Mouse (Mus musculus) lung, adult 2 months (tissue): Measurements from ENCODE around the gene D3Ertd751e. TPM values are rescaled to one million over a fixed set of nuclear protein-coding genes. Genes with fewer than 3 reads are reported as not detected.
A peak's percentile ranks its signal among the peaks of the same experiment; 100 is the strongest.

Source experiments
- DNase-seq: peaks from one replicate; pipeline ENCODE4 v3.0.0; 2022
- H3K4me1 ChIP-seq: fragments of 200-500 bp; 2 replicates; pipeline ENCODE4 v1.6.1; 2011; ENCODE audit warnings: low read length; ENCODE audit not compliant: control insufficient read depth, insufficient read depth
- H3K4me3 ChIP-seq: fragments of 200-500 bp; replicated peaks from 2 replicates; pipeline ENCODE3; 2011; ENCODE audit warnings: low read depth, mild to moderate bottlenecking, control low read depth, low read length; ENCODE audit errors: extremely low read depth
- CTCF ChIP-seq: fragments of 200-500 bp; IDR thresholded peaks from 2 replicates; pipeline ENCODE4 v1.5.1; 2011; ENCODE audit warnings: mild to moderate bottlenecking, low read length, control low read depth; ENCODE audit not compliant: insufficient read depth
- POLR2A ChIP-seq: fragments of 200-500 bp; IDR thresholded peaks from 2 replicates; pipeline ENCODE4 v1.6.1; 2011; ENCODE audit warnings: low read depth, mild to moderate bottlenecking, control low read depth, low read length, borderline replicate concordance; ENCODE audit errors: extremely low read depth
- WGBS: fragments of 180-500 bp; shearing (Covaris S2); methylation state at CpG from one replicate; pipeline ENCODE4 v1.1.7; 2018; 5-methylcytosine and 5-hydroxymethylcytosine counted together
- polyA plus RNA-seq: library from polyadenylated mRNA; depleted of rRNA; stranded (reverse); fragments of >200 nt; gene quantifications from 2 replicates; pipeline ENCODE4 v1.2.3, GENCODE M21; 2012; rRNA removed

Gene D3Ertd751e
- polyA plus RNA-seq = 0.80 and 1.7 TPM in 2 replicates

GRCm38 (mm10) chr3:41742278-41742934, at the start of gene D3Ertd751e, which contains the start of gene Sclt1:
D3Ertd751e (plus strand) TSS chr3:41742611.
Sclt1 (minus strand) TSS chr3:41742514.
- H3K4me3 ChIP-seq = peak within 1 kb of the TSS; percentile 87
- WGBS = 1% methylated on average over 66 of the region's 66 CpGs
- DNase-seq = peak; percentile 96
- peak; percentile 84; the same call in 1 of the 2 replicates for TF ChIP-seq POLR2A
- TF ChIP-seq CTCF = no peak
- peaks cover 2% of the 10 kb centered on the region for H3K4me1 ChIP-seq

GRCm38 (mm10) chr3:41695681-41696080, 46.7 kb upstream of the D3Ertd751e start:
- Histone ChIP-seq H3K4me1 (no peaks in the 10 kb centered on the region), H3K4me3 (no peak overlapping the region)
- TF ChIP-seq CTCF = no peak
- TF ChIP-seq POLR2A = no peak
- 86% methylated on average over 1 of the region's 1 CpGs for WGBS
- DNase-seq = no peak

- under 1% methylated on average over 39 of the region's 39 CpGs for WGBS
- no peak for TF ChIP-seq POLR2A
- TF ChIP-seq CTCF = no peak
- peak; percentile 15 for DNase-seq
- H3K4me3 ChIP-seq = peak overlapping the region; percentile 87
- peaks cover 2% of the 10 kb centered on the region for H3K4me1 ChIP-seq
Observed at GRCm38 (mm10) chr3:41741601-41742277, 672 bp upstream of the D3Ertd751e start.

GRCm38 (mm10) chr3:41743436-41743835, 1.0 kb downstream of the D3Ertd751e start:
- Histone ChIP-seq H3K4me3 (no peak overlapping the region), H3K4me1 (peaks cover 2% of the 10 kb centered on the region)
- 29% methylated on average over 6 of the region's 6 CpGs for WGBS
- no peak for TF ChIP-seq CTCF
- no peak for TF ChIP-seq POLR2A
- DNase-seq = no peak

- TF ChIP-seq POLR2A (no peak), CTCF (no peak)
- Histone ChIP-seq H3K4me1 (no peaks in the 10 kb centered on the region), H3K4me3 (no peak overlapping the region)
- DNase-seq = no peak
- 77% methylated on average over 2 of the region's 2 CpGs for WGBS
Observed at GRCm38 (mm10) chr3:41754556-41754955, 12.1 kb downstream of the D3Ertd751e start.

GRCm38 (mm10) chr3:41762091-41762490, 19.7 kb downstream of the D3Ertd751e start:
- WGBS = 83% methylated on average over 3 of the region's 3 CpGs
- Histone ChIP-seq H3K4me1 (no peaks in the 10 kb centered on the region), H3K4me3 (no peak overlapping the region)
- no peak for DNase-seq
- TF ChIP-seq POLR2A = no peak
- TF ChIP-seq CTCF = no peak

- H3K4me3 ChIP-seq = no peak overlapping the region
- TF ChIP-seq CTCF (no peak), POLR2A (no peak)
- DNase-seq = no peak
- no peaks in the 10 kb centered on the region for H3K4me1 ChIP-seq
Observed at GRCm38 (mm10) chr3:41812447-41812846, 70.0 kb downstream of the D3Ertd751e start.

Other genes starting within 250 kb of the D3Ertd751e start
- gene Jade1, start 186.9 kb upstream of the D3Ertd751e start, polyA plus RNA-seq = 13.2 and 14.3 TPM in 2 replicates
- 4.7 and 7.3 TPM in 2 replicates for gene Sclt1, start 97 bp upstream of the D3Ertd751e start, polyA plus RNA-seq